Comparison of ENCODE assay signal across 9 mouse cellular contexts in the genomic region with DNA sequence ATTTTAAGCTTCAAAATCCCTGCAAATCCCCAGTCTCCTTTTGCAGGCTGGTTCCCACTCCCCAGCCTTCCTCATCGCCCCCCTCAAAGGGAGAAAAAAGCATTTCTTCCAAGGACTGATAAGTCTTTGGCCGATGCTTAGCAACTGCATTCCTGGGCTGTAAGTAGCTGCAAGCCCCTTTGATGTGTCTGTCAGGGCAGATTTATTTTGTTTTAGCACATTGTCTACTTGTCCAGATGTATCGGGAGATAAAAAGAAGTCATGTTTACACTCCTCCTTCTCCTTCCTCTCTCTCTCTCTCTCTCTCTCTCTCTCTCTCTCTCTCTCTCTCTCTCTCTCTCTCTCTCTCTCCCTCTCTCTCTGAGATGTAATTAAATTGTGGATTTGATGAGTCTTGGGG.
DNase-seq lines count a peak whose midpoint lies in the region; ATAC-seq lines count a peak whose summit lies in the region.
"Had no signal": no experiment of that assay in that cellular context is flagged by ENCODE, and none has a peak within 500 bp of the region (broad histone marks: within the 10 kb centered on the region; RNA-seq: fewer than 3 reads in every experiment).

No protein-coding gene starts in this region.

- peaks cover 5% of the 10 kb centered on the region; the same call in 1 of the 2 replicates for H3K27me3 ChIP-seq in hindbrain, embryonic 12.5 days
- H3K27me3 ChIP-seq in midbrain, embryonic 15.5 days (replicated peaks), result peaks cover 19% of the 10 kb centered on the region; the same call in 1 of the 2 replicates

- 0 out of 2 replicates have a peak overlapping the region, but pooled peaks have one; percentile 46 for H3K27ac ChIP-seq in hindbrain, embryonic 12.5 days
- no peak overlapping the region for H3K27ac ChIP-seq in midbrain, embryonic 15.5 days

- WGBS in hindbrain, embryonic 12.5 days, result 1% methylated on average over 3 of the region's 3 CpGs
- 10% methylated on average over 3 of the region's 3 CpGs for WGBS in midbrain, embryonic 15.5 days

- no peaks in the 10 kb centered on the region for H3K9me3 ChIP-seq in hindbrain, embryonic 12.5 days (replicated peaks)
- no peaks in the 10 kb centered on the region for H3K9me3 ChIP-seq in midbrain, embryonic 15.5 days

- DNase-seq in kidney, adult 18-20 months, result peak; percentile 23
- DNase-seq in kidney, adult 8-10 months, result no peak
- DNase-seq in embryo, embryonic 9.5 days (ENCODE audit: extremely low spot score), result peak; percentile 66
- DNase-seq in cerebellum, postnatal 4 days (ENCODE audit: low spot score in 2 of 2), result no peak
- DNase-seq in ovary, postnatal 36 days (ENCODE audit: low spot score), result no peak
- DNase-seq: liver, postnatal 0 days; thymus, adult 2 months had no signal

- peak overlapping the region; percentile 48; the same call in 1 of the 2 replicates for H3K4me2 ChIP-seq in hindbrain, embryonic 12.5 days (replicated peaks)
- H3K4me2 ChIP-seq in midbrain, embryonic 15.5 days, result peak overlapping the region; percentile 50; the same call in 1 of the 2 replicates

- no peak for ATAC-seq in hindbrain, embryonic 12.5 days (ENCODE audit: low FRiP score)
- no peak for ATAC-seq in midbrain, embryonic 15.5 days (replicated peaks)
- ATAC-seq: liver, postnatal 0 days had no signal

- no peak overlapping the region for H3K9ac ChIP-seq in hindbrain, embryonic 12.5 days
- no peak overlapping the region for H3K9ac ChIP-seq in midbrain, embryonic 15.5 days
- H3K9ac ChIP-seq: liver, postnatal 0 days had no signal

- no peaks in the 10 kb centered on the region for H3K36me3 ChIP-seq in hindbrain, embryonic 12.5 days
- no peaks in the 10 kb centered on the region for H3K36me3 ChIP-seq in midbrain, embryonic 15.5 days (replicated peaks)

- peaks cover 16% of the 10 kb centered on the region for H3K4me1 ChIP-seq in hindbrain, embryonic 12.5 days
- H3K4me1 ChIP-seq in midbrain, embryonic 15.5 days, result peaks cover 19% of the 10 kb centered on the region

- H3K4me3 ChIP-seq in hindbrain, embryonic 12.5 days, result no peak overlapping the region
- no peak overlapping the region for H3K4me3 ChIP-seq in midbrain, embryonic 15.5 days

Comparison
In these comparisons a context has a peak if more than half of its experiments do, and no peak if none do; other contexts are left out.
1. DNase-seq: peak in kidney, adult 18-20 months (single experiment) and embryo, embryonic 9.5 days (single experiment); none in kidney, adult 8-10 months (0 of 2), cerebellum, postnatal 4 days (0 of 2) and ovary, postnatal 36 days (single experiment).